Mouse (Mus musculus) kidney, adult 18-20 months (tissue): ENCODE data around the gene Plekhg2.
"Not testable (repeated sequence)": the region's sequence is repeated elsewhere in the genome, so short reads cannot be mapped to it uniquely, and the experiment has no call there.

Source experiments
- DNase-seq: peaks from one replicate; pipeline ENCODE4 v3.0.0; 2021

The Plekhg2 gene

GRCm38 (mm10) chr7:28372251-28373108 is at the start of gene Plekhg2:
Gene Plekhg2, minus strand, starts transcription at chr7:28372599.
- DNase-seq, result peak; percentile 99

GRCm38 (mm10) chr7:28419416-28419815 is 47.0 kb upstream of the Plekhg2 start:
- no peak for DNase-seq

- DNase-seq, result peak; percentile 51
These were observed 45.8 kb upstream of the Plekhg2 start for GRCm38 (mm10) chr7:28418096-28418670.

- no peak for DNase-seq
These were observed 45.0 kb upstream of the Plekhg2 start for GRCm38 (mm10) chr7:28417368-28417767.

- DNase-seq, result no peak
These were observed 40.4 kb upstream of the Plekhg2 start for GRCm38 (mm10) chr7:28412826-28413225.

- peak; percentile 46 for DNase-seq
These were observed 38.6 kb upstream of the Plekhg2 start for GRCm38 (mm10) chr7:28410841-28411475.

- no peak for DNase-seq
These were observed 29.5 kb upstream of the Plekhg2 start for GRCm38 (mm10) chr7:28401942-28402341.

- DNase-seq, result no peak
These were observed 28.6 kb upstream of the Plekhg2 start for GRCm38 (mm10) chr7:28401030-28401429.

- DNase-seq, result no peak
These were observed 26.4 kb upstream of the Plekhg2 start for GRCm38 (mm10) chr7:28398696-28399340.

- DNase-seq, result no peak
These were observed 25.6 kb upstream of the Plekhg2 start for GRCm38 (mm10) chr7:28398000-28398399.

GRCm38 (mm10) chr7:28395425-28395824 is 23.0 kb upstream of the Plekhg2 start:
- DNase-seq, result no peak

- DNase-seq, result no peak
These were observed 21.0 kb upstream of the Plekhg2 start for GRCm38 (mm10) chr7:28393272-28393951.

- DNase-seq, result peak; percentile 96
These were observed 20.3 kb upstream of the Plekhg2 start, which contains the start of the genes Med29 and Paf1 for GRCm38 (mm10) chr7:28392429-28393271. Gene Med29, minus strand, starts transcription at chr7:28392708. Gene Paf1, plus strand, starts transcription at chr7:28392951.

- DNase-seq, result no peak
These were observed 17.9 kb upstream of the Plekhg2 start for GRCm38 (mm10) chr7:28390331-28390730.

GRCm38 (mm10) chr7:28387384-28387783 is 15.0 kb upstream of the Plekhg2 start:
- not testable (repeated sequence) for DNase-seq

- DNase-seq, result not testable (repeated sequence)
These were observed 14.5 kb upstream of the Plekhg2 start for GRCm38 (mm10) chr7:28386877-28387276.

- peak; percentile 88 for DNase-seq
These were observed 14.1 kb upstream of the Plekhg2 start for GRCm38 (mm10) chr7:28386462-28386861.

GRCm38 (mm10) chr7:28386007-28386406 is 13.6 kb upstream of the Plekhg2 start:
- DNase-seq, result no peak

- DNase-seq, result no peak
These were observed 12.8 kb upstream of the Plekhg2 start for GRCm38 (mm10) chr7:28385196-28385595.

GRCm38 (mm10) chr7:28384162-28384561 is 11.8 kb upstream of the Plekhg2 start:
- DNase-seq, result no peak

- DNase-seq, result no peak
These were observed 11.2 kb upstream of the Plekhg2 start for GRCm38 (mm10) chr7:28383606-28384005.
